Mouse (Mus musculus) limb, embryonic 14.5 days (tissue): ENCODE measurements at regions not wholly inside any gene's neighbourhood (a gene's known extent, or its start where the extent isn't known, plus 50 kb on each side); places are given as distances from the start of the nearest gene placed in this dataset.

Source experiments
- ATAC-seq: fragments of 200-750 bp; cut with Nextera tagmentation; 2 replicates; pipeline ENCODE4 v1.8.0; 2017; ENCODE audit warnings: low read depth, moderate number of reproducible peaks, moderate TSS enrichment; ENCODE audit not compliant: low FRiP score
- DNase-seq: peaks from one replicate; pipeline ENCODE4 v3.0.0-alpha.2; 2015; ENCODE audit warnings: low spot score
- H3K27ac ChIP-seq: fragments of 300-500 bp; sonication (generic); replicated peaks from 2 replicates; pipeline ENCODE4 v1.5.1; 2014; ENCODE audit warnings: low read depth, mild to moderate bottlenecking, low read length, moderate library complexity, mixed read lengths
- H3K27me3 ChIP-seq: fragments of 300-500 bp; sonication (generic); 2 replicates; pipeline ENCODE4 v1.6.1; 2014; ENCODE audit warnings: low read length, mixed read lengths; ENCODE audit not compliant: control insufficient read depth, insufficient read depth
- H3K36me3 ChIP-seq: fragments of 300-500 bp; sonication (generic); 2 replicates; pipeline ENCODE4 v1.6.1; 2014; ENCODE audit warnings: mild to moderate bottlenecking, low read length, moderate library complexity, mixed read lengths; ENCODE audit not compliant: control insufficient read depth, insufficient read depth
- H3K4me1 ChIP-seq: fragments of 300-500 bp; sonication (generic); 2 replicates; pipeline ENCODE4 v1.6.1; 2014; ENCODE audit warnings: antibody characterized with exemption, low read length, mixed read lengths; ENCODE audit not compliant: control insufficient read depth, insufficient read depth
- H3K4me2 ChIP-seq: fragments of 300-500 bp; sonication (generic); replicated peaks from 2 replicates; pipeline ENCODE4 v1.6.1; 2014; ENCODE audit warnings: low read depth, mild to moderate bottlenecking, low read length, moderate library complexity; ENCODE audit not compliant: severe bottlenecking
- H3K4me3 ChIP-seq: fragments of 300-500 bp; sonication (generic); replicated peaks from 2 replicates; pipeline ENCODE4 v1.5.1; 2014; ENCODE audit warnings: low read length
- H3K9ac ChIP-seq: fragments of 300-500 bp; sonication (generic); 2 replicates; pipeline ENCODE4 v1.6.1; 2014; ENCODE audit warnings: mild to moderate bottlenecking, low read depth, low read length, moderate library complexity; ENCODE audit not compliant: severe bottlenecking
- H3K9me3 ChIP-seq: fragments of 300-500 bp; sonication (generic); 2 replicates; pipeline ENCODE4 v1.6.1; 2016; ENCODE audit warnings: low read length; ENCODE audit not compliant: control insufficient read depth
- POLR2A ChIP-seq: fragments of 200-500 bp; IDR thresholded peaks from 2 replicates; pipeline ENCODE4 v1.8.0; 2012; ENCODE audit warnings: inconsistent platforms, mild to moderate bottlenecking, moderate library complexity, borderline replicate concordance; ENCODE audit not compliant: insufficient read depth, insufficient read length; ENCODE audit errors: extremely low read depth
- WGBS: fragments of 180-500 bp; shearing (Covaris S2); extraction: QIAGEN DNeasy Blood & Tissue Kit; methylation state at CpG from one replicate; pipeline ENCODE4 v1.1.7; 2014; 5-methylcytosine and 5-hydroxymethylcytosine counted together

DNA sequence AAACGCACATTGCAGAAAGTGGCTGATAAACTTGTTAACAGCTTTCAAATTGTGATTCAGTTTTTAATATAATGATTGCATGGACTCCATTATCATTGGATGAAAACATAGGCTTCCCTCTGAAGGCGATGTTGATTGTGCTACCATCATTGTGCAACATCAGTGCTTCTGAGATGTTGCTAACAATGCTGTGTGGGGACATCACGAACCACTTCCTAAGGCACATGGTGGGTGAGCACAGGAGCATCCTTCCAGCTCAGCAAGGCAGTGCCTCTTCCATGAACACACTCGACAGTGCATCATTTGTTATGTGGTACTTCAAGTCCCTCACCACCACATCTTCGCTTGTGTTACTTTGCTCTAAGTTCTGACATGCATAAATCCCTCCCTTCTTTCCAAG, 84.9 kb upstream of the Pik3r1 start:
- H3K4me2 ChIP-seq = no peak overlapping the region
- H3K4me1 ChIP-seq = peaks cover 1% of the 10 kb centered on the region; the same call in 1 of the 2 replicates
- 87% methylated on average over 5 of the region's 5 CpGs for WGBS
- TF ChIP-seq POLR2A = no peak
- H3K4me3 ChIP-seq = no peak overlapping the region
- no peaks in the 10 kb centered on the region for H3K36me3 ChIP-seq
- ATAC-seq = no peak
- no peak for DNase-seq
- no peak overlapping the region for H3K9ac ChIP-seq
- H3K9me3 ChIP-seq = no peaks in the 10 kb centered on the region
- no peak overlapping the region for H3K27ac ChIP-seq
- H3K27me3 ChIP-seq = no peaks in the 10 kb centered on the region

- H3K9ac ChIP-seq = no peak overlapping the region
- no peaks in the 10 kb centered on the region for H3K4me1 ChIP-seq
- TF ChIP-seq POLR2A = no peak
- no peak for DNase-seq
- no peak overlapping the region for H3K27ac ChIP-seq
- H3K36me3 ChIP-seq = no peaks in the 10 kb centered on the region
- no peak for ATAC-seq
- no peak overlapping the region for H3K4me3 ChIP-seq
- no peaks in the 10 kb centered on the region for H3K27me3 ChIP-seq
- WGBS = 87% methylated on average over 9 of the region's 9 CpGs
- H3K4me2 ChIP-seq = no peak overlapping the region
- no peaks in the 10 kb centered on the region for H3K9me3 ChIP-seq
Observed at GRCm38 (mm10) chr13:101855141-101855540, 87.1 kb upstream of the Pik3r1 start.

DNA sequence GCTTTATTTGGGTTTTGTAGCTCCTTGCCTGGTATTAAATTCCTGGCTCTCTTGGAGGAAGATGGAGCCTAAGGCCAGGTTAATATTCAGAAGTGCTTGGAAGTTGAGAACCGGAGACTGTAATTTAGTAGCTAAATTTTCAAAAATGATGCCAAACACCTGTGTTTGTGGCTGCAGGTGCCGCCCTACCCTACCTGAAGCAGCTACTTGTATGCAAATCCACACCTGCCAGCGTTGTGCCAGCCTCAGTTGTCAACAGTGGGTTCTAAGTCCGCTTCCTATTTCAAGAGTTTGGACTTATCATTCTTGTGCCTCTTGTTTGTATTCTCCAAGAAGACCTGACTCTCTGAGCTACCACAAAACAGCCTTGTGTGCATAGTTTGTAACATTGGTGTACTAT, 92.7 kb upstream of the Pik3r1 start:
- TF ChIP-seq POLR2A = no peak
- no peaks in the 10 kb centered on the region for H3K9me3 ChIP-seq
- H3K9ac ChIP-seq = no peak overlapping the region
- WGBS = 81% methylated on average over 4 of the region's 4 CpGs
- no peaks in the 10 kb centered on the region for H3K36me3 ChIP-seq
- no peaks in the 10 kb centered on the region for H3K27me3 ChIP-seq
- no peak overlapping the region for H3K27ac ChIP-seq
- DNase-seq (no peak), ATAC-seq (no peak)
- no peaks in the 10 kb centered on the region; the same call in 1 of the 2 replicates for H3K4me1 ChIP-seq
- H3K4me3 ChIP-seq = no peak overlapping the region
- H3K4me2 ChIP-seq = no peak overlapping the region

GRCm38 (mm10) chr13:101862011-101862410, 94.0 kb upstream of the Pik3r1 start:
- no peak overlapping the region for H3K9ac ChIP-seq
- TF ChIP-seq POLR2A = no peak
- H3K36me3 ChIP-seq = no peaks in the 10 kb centered on the region
- no peaks in the 10 kb centered on the region; the same call in 1 of the 2 replicates for H3K4me1 ChIP-seq
- H3K4me3 ChIP-seq = no peak overlapping the region
- no peak for DNase-seq
- H3K27ac ChIP-seq = no peak overlapping the region
- H3K9me3 ChIP-seq = no peaks in the 10 kb centered on the region
- no peak for ATAC-seq
- no peaks in the 10 kb centered on the region for H3K27me3 ChIP-seq
- WGBS = 78% methylated on average over 13 of the region's 13 CpGs
- H3K4me2 ChIP-seq = no peak overlapping the region

- DNase-seq (no peak), ATAC-seq (no peak)
- no peak overlapping the region for H3K4me2 ChIP-seq
- H3K27me3 ChIP-seq = no peaks in the 10 kb centered on the region
- H3K9me3 ChIP-seq = no peaks in the 10 kb centered on the region
- 79% methylated on average over 7 of the region's 7 CpGs for WGBS
- no peak overlapping the region for H3K27ac ChIP-seq
- no peak for TF ChIP-seq POLR2A
- no peaks in the 10 kb centered on the region for H3K36me3 ChIP-seq
- H3K4me3 ChIP-seq = no peak overlapping the region
- no peaks in the 10 kb centered on the region; the same call in 1 of the 2 replicates for H3K4me1 ChIP-seq
- H3K9ac ChIP-seq = no peak overlapping the region
Observed at GRCm38 (mm10) chr13:101863015-101863414, 95.0 kb upstream of the Pik3r1 start.

GRCm38 (mm10) chr13:101863602-101864001, 95.6 kb upstream of the Pik3r1 start:
- no peak overlapping the region for H3K9ac ChIP-seq
- H3K27me3 ChIP-seq = no peaks in the 10 kb centered on the region
- DNase-seq (no peak), ATAC-seq (no peak)
- no peak for TF ChIP-seq POLR2A
- no peaks in the 10 kb centered on the region for H3K36me3 ChIP-seq
- no peak overlapping the region for H3K4me2 ChIP-seq
- H3K4me1 ChIP-seq = no peaks in the 10 kb centered on the region; the same call in 1 of the 2 replicates
- 88% methylated on average over 2 of the region's 2 CpGs for WGBS
- H3K27ac ChIP-seq = no peak overlapping the region
- no peaks in the 10 kb centered on the region for H3K9me3 ChIP-seq
- no peak overlapping the region for H3K4me3 ChIP-seq
